9 mouse cellular contexts compared by ENCODE assay signal in genomic region chr12:57825754-57826153, GRCm38 (mm10).
DNase-seq lines count a peak whose midpoint lies in the region; ATAC-seq and TF ChIP-seq lines count a peak whose summit lies in the region.
"Had no signal": no experiment of that assay in that cellular context is flagged by ENCODE, and none has a peak within 500 bp of the region (broad histone marks: within the 10 kb centered on the region; RNA-seq: fewer than 3 reads in every experiment).

No protein-coding gene starts in this region.

- WGBS in lung, embryonic 14.5 days = 9% methylated on average over 3 of the region's 3 CpGs

- no peak overlapping the region for H3K27ac ChIP-seq in lung, embryonic 14.5 days (ENCODE audit: low read depth)
- H3K27ac ChIP-seq: neural tube, embryonic 13.5 days had no signal

- H3K9ac ChIP-seq in lung, embryonic 14.5 days = no peak overlapping the region
- H3K9ac ChIP-seq: neural tube, embryonic 13.5 days had no signal

- H3K27me3 ChIP-seq in lung, embryonic 14.5 days (ENCODE audit: insufficient read depth, low read length) = no peaks in the 10 kb centered on the region
- H3K27me3 ChIP-seq: neural tube, embryonic 13.5 days had no signal

- peak; percentile 68 for ATAC-seq in frontal cortex, adult (ENCODE audit: low TSS enrichment)
- ATAC-seq in lung, embryonic 14.5 days (ENCODE audit: insufficient read depth) = peak; percentile 49; the same call in 1 of the 2 replicates

- no peak overlapping the region for H3K4me2 ChIP-seq in lung, embryonic 14.5 days
- H3K4me2 ChIP-seq: neural tube, embryonic 13.5 days had no signal

- H3K4me3 ChIP-seq in lung, embryonic 14.5 days (ENCODE audit: low read depth, low read length) = no peak overlapping the region
- H3K4me3 ChIP-seq: neural tube, embryonic 13.5 days had no signal

- peak; percentile 78 for TF ChIP-seq CTCF in lung, embryonic 14.5 days (IDR thresholded peaks at IDR 0.05; ENCODE audit: low read depth)

- H3K4me1 ChIP-seq in lung, embryonic 14.5 days (ENCODE audit: insufficient read depth) = no peaks in the 10 kb centered on the region
- H3K4me1 ChIP-seq: neural tube, embryonic 13.5 days had no signal

- no peaks in the 10 kb centered on the region for H3K36me3 ChIP-seq in lung, embryonic 14.5 days (ENCODE audit: insufficient read depth)
- H3K36me3 ChIP-seq: neural tube, embryonic 13.5 days had no signal

- no peaks in the 10 kb centered on the region for H3K9me3 ChIP-seq in lung, embryonic 14.5 days (ENCODE audit: low read depth, low read length)
- H3K9me3 ChIP-seq: neural tube, embryonic 13.5 days had no signal

- DNase-seq in frontal cortex, postnatal 10 days (ENCODE audit: low spot score in 2 of 2) = no peak
- DNase-seq in lung, embryonic 14.5 days = peak; percentile 90
- DNase-seq in lung, postnatal 4 days = no peak
- peak; percentile 82 for DNase-seq in embryo, embryonic 10.5 days (ENCODE audit: low spot score)
- DNase-seq in lung, postnatal 36 days = peak; percentile 75
- DNase-seq in natural killer cell, adult 2 months (ENCODE audit: low spot score in 2 of 2) = no peak
- DNase-seq in right cerebral cortex, postnatal 25 days = no peak

Comparison
In these comparisons a context has a peak if more than half of its experiments do, and no peak if none do; other contexts are left out.
1. DNase-seq: peak in lung, embryonic 14.5 days (single experiment), embryo, embryonic 10.5 days (single experiment) and lung, postnatal 36 days (single experiment); none in frontal cortex, postnatal 10 days (0 of 2), lung, postnatal 4 days (0 of 2), natural killer cell, adult 2 months (0 of 2) and right cerebral cortex, postnatal 25 days (single experiment).